Mouse (Mus musculus) limb, embryonic 13.5 days (tissue): Measurements from ENCODE around the gene Insyn1. TPM values are rescaled to one million over a fixed set of nuclear protein-coding genes. Genes with fewer than 3 reads are reported as not detected.

Experiments used
- ATAC-seq: fragments of 200-750 bp; cut with Nextera tagmentation; 2 replicates; pipeline ENCODE4 v1.8.0; 2017; ENCODE audit warnings: low read depth, moderate number of reproducible peaks, moderate TSS enrichment; ENCODE audit not compliant: low FRiP score
- H3K27ac ChIP-seq: fragments of 300-500 bp; sonication (generic); 2 replicates; pipeline ENCODE4 v1.5.1; 2015; ENCODE audit warnings: inconsistent platforms, mild to moderate bottlenecking, moderate library complexity
- H3K27me3 ChIP-seq: fragments of 300-500 bp; sonication (generic); 2 replicates; pipeline ENCODE4 v1.6.1; 2015; ENCODE audit warnings: mild to moderate bottlenecking, inconsistent platforms
- H3K36me3 ChIP-seq: fragments of 300-500 bp; sonication (generic); 2 replicates; pipeline ENCODE4 v1.6.1; 2015; ENCODE audit warnings: inconsistent platforms, mild to moderate bottlenecking, moderate library complexity
- H3K4me1 ChIP-seq: fragments of 300-500 bp; sonication (generic); 2 replicates; pipeline ENCODE4 v1.6.1; 2015; ENCODE audit warnings: inconsistent platforms
- H3K4me2 ChIP-seq: fragments of 300-500 bp; sonication (generic); replicated peaks from 2 replicates; pipeline ENCODE4 v1.6.1; 2015; ENCODE audit warnings: inconsistent platforms, mild to moderate bottlenecking, moderate library complexity
- H3K4me3 ChIP-seq: fragments of 300-500 bp; sonication (generic); 2 replicates; pipeline ENCODE4 v1.5.1; 2015; ENCODE audit warnings: moderate library complexity, mild to moderate bottlenecking, inconsistent platforms
- H3K9ac ChIP-seq: fragments of 300-500 bp; sonication (generic); 2 replicates; pipeline ENCODE4 v1.6.1; 2015; ENCODE audit warnings: mild to moderate bottlenecking, inconsistent platforms
- H3K9me3 ChIP-seq: fragments of 300-500 bp; sonication (generic); 2 replicates; pipeline ENCODE4 v1.6.1; 2016; ENCODE audit warnings: inconsistent platforms
- WGBS: fragments of 180-500 bp; shearing (Covaris S2); methylation state at CpG from one replicate; pipeline ENCODE4 v1.1.7; 2015; 5-methylcytosine and 5-hydroxymethylcytosine counted together
- polyA plus RNA-seq: library from polyadenylated mRNA; unstranded; fragments of >200 nt; fragmentation: Nextera tagmentation; extraction: Ambion mirVana; gene quantifications from 2 replicates; pipeline ENCODE4 v1.2.1, GENCODE M21; 2015

Gene Insyn1
- polyA plus RNA-seq, 1 experiment from 2014 or later, result 3.6 TPM

DNA sequence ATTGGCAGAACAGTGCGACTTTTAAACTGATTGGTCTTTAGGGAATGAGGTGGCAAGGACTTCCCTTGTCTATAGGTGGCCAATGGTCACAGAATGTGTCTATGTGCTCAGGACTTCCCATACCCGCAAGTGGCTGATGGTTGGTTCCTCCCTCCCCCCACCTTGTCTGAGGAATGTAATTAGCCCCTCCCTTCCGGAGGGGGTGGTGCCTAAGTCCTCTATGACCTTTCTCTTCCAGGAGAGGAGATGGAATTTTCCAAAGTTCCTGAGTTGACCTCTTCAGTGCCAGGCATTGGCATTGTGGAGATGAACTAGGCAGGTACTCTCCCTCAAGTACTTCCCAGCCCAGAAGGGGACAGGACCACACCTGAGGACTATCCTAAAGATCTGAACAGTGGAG lies 33.5 kb upstream of the Insyn1 start:
- Histone ChIP-seq H3K4me1 (peaks cover 50% of the 10 kb centered on the region), H3K9me3 (no peaks in the 10 kb centered on the region), H3K4me2 (no peak overlapping the region), H3K36me3 (no peaks in the 10 kb centered on the region), H3K4me3 (no peak overlapping the region), H3K9ac (no peak overlapping the region), H3K27me3 (no peaks in the 10 kb centered on the region), H3K27ac (no peak overlapping the region)
- 38% methylated on average over 3 of the region's 3 CpGs for WGBS
- no peak for ATAC-seq

GRCm38 (mm10) chr9:58455798-58456197 lies 32.6 kb upstream of the Insyn1 start:
- ATAC-seq, result peak; percentile 68; the same call in 1 of the 2 replicates
- Histone ChIP-seq H3K27me3 (no peaks in the 10 kb centered on the region), H3K4me2 (0 out of 2 replicates have a peak overlapping the region, but pooled peaks have one; percentile 19), H3K4me1 (peaks cover 50% of the 10 kb centered on the region), H3K9me3 (no peaks in the 10 kb centered on the region), H3K4me3 (no peak overlapping the region), H3K36me3 (no peaks in the 10 kb centered on the region), H3K27ac (peak overlapping the region; percentile 15; the same call in 1 of the 2 replicates), H3K9ac (no peak overlapping the region)
- 17% methylated on average over 13 of the region's 13 CpGs for WGBS

- Histone ChIP-seq H3K27ac (peak overlapping the region; percentile 40), H3K4me2 (no peak overlapping the region), H3K4me1 (peaks cover 50% of the 10 kb centered on the region), H3K27me3 (no peaks in the 10 kb centered on the region), H3K9ac (no peak overlapping the region), H3K36me3 (no peaks in the 10 kb centered on the region), H3K9me3 (no peaks in the 10 kb centered on the region), H3K4me3 (no peak overlapping the region)
- ATAC-seq, result peak; percentile 35; the same call in 1 of the 2 replicates
- 48% methylated on average over 7 of the region's 7 CpGs for WGBS
These were observed 30.9 kb upstream of the Insyn1 start for GRCm38 (mm10) chr9:58457481-58457955.

GRCm38 (mm10) chr9:58458341-58458740 lies 30.1 kb upstream of the Insyn1 start:
- Histone ChIP-seq H3K27me3 (no peaks in the 10 kb centered on the region), H3K4me3 (no peak overlapping the region), H3K27ac (peak overlapping the region; percentile 40; the same call in 1 of the 2 replicates)

DNA sequence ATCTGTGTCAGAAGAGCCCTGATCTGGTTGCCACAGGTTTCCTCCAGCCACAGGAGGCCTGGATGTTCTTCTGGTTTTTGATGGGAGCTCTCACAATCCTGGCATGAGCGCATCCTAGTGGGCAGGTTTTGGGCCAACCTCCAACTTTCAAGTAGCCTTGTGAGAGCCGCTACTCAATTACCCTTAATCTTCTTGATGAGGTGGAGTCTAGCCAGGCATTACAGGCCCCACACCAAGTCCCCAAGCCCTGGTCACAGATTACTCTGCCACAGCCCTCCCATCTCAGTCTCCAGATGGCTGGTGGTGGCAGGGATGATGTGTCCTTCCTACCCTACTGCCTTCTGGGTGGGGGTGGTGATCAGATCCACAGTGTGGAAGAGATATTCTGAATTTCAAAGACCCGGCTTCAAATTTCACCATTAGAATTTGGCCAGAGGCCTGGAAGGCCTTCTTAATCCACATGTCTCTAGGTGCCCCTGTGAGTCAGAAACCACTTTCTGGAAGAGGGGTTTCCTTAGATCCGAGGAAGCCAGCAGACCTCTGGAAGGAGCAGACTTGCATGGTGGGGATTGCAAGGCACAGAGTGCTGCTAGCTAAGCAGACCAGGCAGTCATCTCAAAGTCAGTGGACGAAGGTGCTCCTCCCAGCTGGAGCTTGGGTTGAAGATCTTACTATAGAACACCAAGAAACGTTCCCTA lies 29.4 kb upstream of the Insyn1 start:
- Histone ChIP-seq H3K4me3 (no peak overlapping the region), H3K27me3 (no peaks in the 10 kb centered on the region), H3K9ac (no peak overlapping the region), H3K27ac (no peak overlapping the region), H3K9me3 (no peaks in the 10 kb centered on the region), H3K4me2 (no peak overlapping the region), H3K36me3 (no peaks in the 10 kb centered on the region), H3K4me1 (peaks cover 50% of the 10 kb centered on the region)
- 77% methylated on average over 6 of the region's 6 CpGs for WGBS
- no peak for ATAC-seq

More at GRCm38 (mm10) chr9:58458341-58458740, 30.1 kb upstream of the Insyn1 start:
- WGBS, result 77% methylated on average over 3 of the region's 3 CpGs
- H3K4me1 ChIP-seq, result peaks cover 50% of the 10 kb centered on the region
- no peaks in the 10 kb centered on the region for H3K9me3 ChIP-seq
- ATAC-seq, result no peak
- H3K36me3 ChIP-seq, result no peaks in the 10 kb centered on the region
- H3K4me2 ChIP-seq, result no peak overlapping the region
- H3K9ac ChIP-seq, result no peak overlapping the region

DNA sequence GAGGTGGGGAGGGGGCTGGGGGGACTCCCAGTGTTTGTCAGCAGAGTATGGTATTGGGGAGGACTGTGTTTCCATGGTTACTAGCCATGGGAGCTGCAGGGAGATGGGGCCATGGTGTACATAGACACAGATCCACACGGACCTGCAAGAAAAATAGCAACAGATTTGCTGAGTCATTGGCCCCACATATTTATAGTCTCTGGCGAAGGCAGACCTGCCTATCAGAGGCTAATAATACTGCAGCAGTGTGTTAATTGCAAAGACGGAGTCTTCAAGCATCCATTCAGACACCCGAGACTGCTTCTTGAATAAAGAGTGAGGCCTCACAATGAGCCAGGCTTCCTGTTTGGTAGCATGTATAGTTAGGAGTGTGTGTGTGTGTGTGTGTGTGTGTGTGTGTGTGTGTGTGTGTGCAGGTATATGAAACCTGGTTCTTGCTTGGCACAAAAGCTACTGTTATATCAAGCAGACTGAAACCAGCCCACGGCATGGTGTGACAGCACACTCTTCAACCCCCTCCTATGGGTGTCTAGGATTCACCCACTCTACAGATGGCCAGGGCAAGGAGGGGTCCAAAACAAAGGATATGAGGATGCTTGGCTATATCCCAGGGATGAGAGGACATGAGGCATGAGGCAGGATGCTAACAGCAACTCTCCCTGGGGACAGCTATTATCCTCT lies 20.9 kb upstream of the Insyn1 start:
- Histone ChIP-seq H3K4me2 (no peak overlapping the region), H3K9ac (no peak overlapping the region), H3K36me3 (no peaks in the 10 kb centered on the region), H3K9me3 (no peaks in the 10 kb centered on the region), H3K27me3 (no peaks in the 10 kb centered on the region), H3K4me1 (peaks cover 11% of the 10 kb centered on the region), H3K27ac (no peak overlapping the region), H3K4me3 (no peak overlapping the region)
- no peak for ATAC-seq
- WGBS, result 58% methylated on average over 5 of the region's 5 CpGs

- H3K4me3 ChIP-seq, result no peak overlapping the region
- H3K9me3 ChIP-seq, result no peaks in the 10 kb centered on the region
- no peaks in the 10 kb centered on the region for H3K27me3 ChIP-seq
- no peak for ATAC-seq
- 21% methylated on average over 6 of the region's 6 CpGs for WGBS
- no peaks in the 10 kb centered on the region for H3K36me3 ChIP-seq
- no peak overlapping the region for H3K9ac ChIP-seq
- no peak overlapping the region for H3K4me2 ChIP-seq
- H3K27ac ChIP-seq, result no peak overlapping the region
- peaks cover 32% of the 10 kb centered on the region for H3K4me1 ChIP-seq
These were observed 17.9 kb upstream of the Insyn1 start for GRCm38 (mm10) chr9:58470466-58470865.

DNA sequence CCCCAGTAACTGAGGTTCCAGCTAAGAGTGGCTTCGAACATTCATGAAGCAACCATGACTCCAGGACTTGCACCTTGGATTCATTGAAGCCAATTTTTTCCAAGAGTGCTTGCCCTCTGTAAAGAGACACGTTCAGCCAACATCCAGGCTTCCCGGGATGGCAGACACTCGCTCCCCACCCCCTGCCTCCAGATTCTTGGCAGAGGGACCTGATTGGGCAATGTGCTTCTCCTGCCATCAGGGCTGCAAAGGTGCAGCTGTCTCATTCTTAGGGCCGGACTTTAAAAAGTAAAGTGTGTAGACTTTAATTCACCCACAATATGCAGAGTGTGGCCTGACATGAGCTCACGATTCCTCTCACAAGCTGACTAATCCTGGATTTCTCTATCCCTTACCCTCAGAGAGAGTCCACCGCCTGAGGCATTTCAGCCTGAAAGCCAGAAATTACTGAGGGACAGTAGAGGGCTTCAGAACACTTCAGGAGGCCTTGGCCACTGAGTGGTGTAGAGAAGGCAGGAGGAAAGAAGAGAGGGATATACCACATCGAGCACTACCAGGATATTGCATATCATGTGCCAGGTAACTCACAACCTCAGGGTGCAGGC lies 15.1 kb upstream of the Insyn1 start:
- Histone ChIP-seq H3K9ac (no peak overlapping the region), H3K36me3 (no peaks in the 10 kb centered on the region), H3K4me2 (no peak overlapping the region), H3K27me3 (no peaks in the 10 kb centered on the region), H3K4me1 (peaks cover 32% of the 10 kb centered on the region), H3K9me3 (no peaks in the 10 kb centered on the region), H3K27ac (no peak overlapping the region), H3K4me3 (no peak overlapping the region)
- WGBS, result 72% methylated on average over 8 of the region's 8 CpGs
- ATAC-seq, result no peak

- no peak overlapping the region for H3K4me2 ChIP-seq
- 12% methylated on average over 3 of the region's 3 CpGs for WGBS
These were observed 1.3 kb upstream of the Insyn1 start for GRCm38 (mm10) chr9:58487076-58487475.

DNA sequence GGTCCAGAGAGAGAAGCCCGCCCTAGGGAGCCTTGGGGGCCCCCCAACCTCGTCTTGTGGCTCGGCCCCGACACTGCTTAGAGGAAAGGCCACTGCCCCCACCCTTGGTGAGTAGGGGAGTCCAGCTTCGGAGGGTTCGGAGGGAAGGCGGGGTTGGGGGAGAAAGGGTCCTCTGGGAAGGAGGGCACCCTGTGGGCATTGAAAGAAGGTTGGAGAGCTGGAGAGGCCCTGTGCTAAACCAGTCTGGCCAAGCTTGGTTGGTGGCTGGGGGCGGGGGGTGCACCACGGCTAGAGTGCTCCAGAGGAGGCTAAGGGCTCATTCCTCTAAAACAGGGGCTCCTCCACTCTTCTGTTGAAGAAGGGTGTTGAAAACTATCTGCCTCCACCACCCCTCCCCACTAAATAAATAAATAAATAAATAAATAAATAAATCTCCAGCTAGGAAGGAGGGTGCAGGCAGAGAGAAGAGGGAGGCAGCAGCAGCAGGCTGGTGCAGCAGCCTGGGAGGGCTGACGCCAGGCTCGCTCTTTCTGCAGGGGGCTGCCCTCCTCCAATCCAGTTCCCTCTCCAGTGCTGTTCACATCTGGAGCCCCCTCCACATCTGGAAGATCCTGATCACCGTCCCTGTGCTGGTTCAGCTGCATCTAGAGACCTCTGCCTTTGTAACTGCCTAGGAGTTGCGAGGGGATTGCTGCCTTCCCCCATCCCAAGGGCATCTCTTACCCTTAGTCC lies 896 bp downstream of the Insyn1 start:
- ATAC-seq, result peak; percentile 48
- peak overlapping the region; percentile 88 for H3K9ac ChIP-seq
- peaks cover 34% of the 10 kb centered on the region for H3K4me1 ChIP-seq
- peak overlapping the region; percentile 97 for H3K4me2 ChIP-seq
- WGBS, result 1% methylated on average over 13 of the region's 13 CpGs
- H3K27me3 ChIP-seq, result peaks cover 26% of the 10 kb centered on the region
- peaks cover 9% of the 10 kb centered on the region; the same call in 1 of the 2 replicates for H3K36me3 ChIP-seq
- H3K4me3 ChIP-seq, result peak overlapping the region; percentile 77
- H3K9me3 ChIP-seq, result no peaks in the 10 kb centered on the region
- peak overlapping the region; percentile 92; the same call in 1 of the 2 replicates for H3K27ac ChIP-seq

More at GRCm38 (mm10) chr9:58487076-58487475, 1.3 kb upstream of the Insyn1 start:
- H3K27ac ChIP-seq, result no peak overlapping the region
- no peak overlapping the region for H3K9ac ChIP-seq
- no peak overlapping the region for H3K4me3 ChIP-seq
- no peak for ATAC-seq
- no peaks in the 10 kb centered on the region for H3K9me3 ChIP-seq
- no peaks in the 10 kb centered on the region; the same call in 1 of the 2 replicates for H3K36me3 ChIP-seq
- H3K4me1 ChIP-seq, result peaks cover 34% of the 10 kb centered on the region
- peaks cover 32% of the 10 kb centered on the region for H3K27me3 ChIP-seq

DNA sequence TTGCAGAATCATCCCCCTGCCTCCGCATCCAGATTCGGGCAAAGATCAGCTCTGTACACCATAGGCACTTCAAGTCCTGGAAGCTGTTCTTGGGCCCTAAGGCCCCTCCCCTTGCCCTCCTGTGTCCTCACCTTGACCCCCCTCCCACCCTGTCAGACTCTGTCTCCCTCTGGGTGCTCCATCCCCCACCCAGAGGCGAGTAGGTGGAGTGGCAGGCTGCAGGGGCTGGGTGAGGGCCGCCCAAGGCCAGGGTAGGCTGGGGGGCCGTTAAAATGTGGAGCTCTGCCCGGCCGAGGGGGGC lies 1.4 kb downstream of the Insyn1 start:
- Histone ChIP-seq H3K27ac (no peak overlapping the region), H3K4me1 (peaks cover 34% of the 10 kb centered on the region), H3K36me3 (peaks cover 9% of the 10 kb centered on the region; the same call in 1 of the 2 replicates), H3K27me3 (peaks cover 26% of the 10 kb centered on the region), H3K9me3 (no peaks in the 10 kb centered on the region), H3K9ac (peak overlapping the region; percentile 88), H3K4me2 (peak overlapping the region; percentile 97), H3K4me3 (peak overlapping the region; percentile 77)
- WGBS, result 11% methylated on average over 7 of the region's 7 CpGs
- ATAC-seq, result 0 out of 2 replicates have a peak, but pooled peaks have one; percentile 7
